18 mouse cellular contexts compared by ENCODE assay signal in the genomic region with DNA sequence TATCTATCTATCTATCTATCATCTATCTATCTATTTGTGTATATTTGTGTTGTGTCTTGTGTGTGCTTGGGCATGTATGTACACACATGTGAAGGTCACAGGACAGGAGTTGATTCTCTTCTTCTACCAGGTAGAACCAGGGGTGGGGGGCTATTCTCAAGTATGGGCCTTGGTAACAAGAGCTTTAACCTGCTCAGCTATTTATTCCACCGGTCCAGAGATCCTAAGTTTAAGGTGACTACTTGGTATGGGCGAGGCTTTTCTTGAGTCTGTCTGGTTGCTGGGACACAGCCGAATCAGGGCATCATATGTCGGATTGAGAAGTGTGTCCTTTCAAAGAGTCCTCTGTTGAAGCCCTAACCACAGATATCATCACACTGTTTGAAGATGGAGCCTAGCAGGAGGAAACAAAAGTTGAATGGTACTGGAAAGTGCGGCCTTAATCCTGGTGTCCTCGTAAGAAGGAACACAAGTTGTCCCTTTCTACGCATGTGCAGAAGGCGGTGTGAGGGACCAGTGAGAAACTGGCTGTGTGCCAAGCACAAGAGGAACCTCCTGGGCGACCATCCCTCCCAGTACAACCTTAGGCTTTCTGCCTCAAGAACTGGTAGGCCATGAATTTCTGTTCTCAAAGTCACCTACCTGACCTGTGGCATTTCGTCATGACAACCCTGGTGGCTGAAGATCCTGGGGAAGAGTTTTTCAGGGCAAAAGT.
"Had no signal": no experiment of that assay in that cellular context is flagged by ENCODE, and none has a peak within 500 bp of the region (broad histone marks: within the 10 kb centered on the region; RNA-seq: fewer than 3 reads in every experiment).

No protein-coding gene starts in this region.

- H3K36me3 ChIP-seq: midbrain, embryonic 10.5 days; midbrain, embryonic 12.5 days; neural tube, embryonic 13.5 days; neural tube, embryonic 15.5 days had no signal

- H3K27ac ChIP-seq: midbrain, embryonic 10.5 days; midbrain, embryonic 12.5 days; neural tube, embryonic 13.5 days; neural tube, embryonic 15.5 days had no signal

- DNase-seq: lung, embryonic 14.5 days; lung, postnatal 10 days; lung, postnatal 4 days; midbrain, embryonic 14.5 days; retina, postnatal 1 day; right cerebral cortex, adult 18-20 months; right cerebral cortex, postnatal 25 days; right cerebral cortex, postnatal 4 days; spleen, adult 18-20 months; thymus, adult 18-20 months; thymus, postnatal 14 days; thymus, postnatal 36 days had no signal

- H3K4me1 ChIP-seq: midbrain, embryonic 10.5 days; midbrain, embryonic 12.5 days had no signal

- H3K27me3 ChIP-seq: neural tube, embryonic 13.5 days; neural tube, embryonic 15.5 days had no signal

- ATAC-seq: midbrain, embryonic 16.5 days had no signal

- H3K4me3 ChIP-seq: midbrain, embryonic 10.5 days; midbrain, embryonic 12.5 days; myocyte; neural tube, embryonic 13.5 days; neural tube, embryonic 15.5 days had no signal
